Mouse (Mus musculus): ENCODE measurements around the gene Tifab.

DNA sequence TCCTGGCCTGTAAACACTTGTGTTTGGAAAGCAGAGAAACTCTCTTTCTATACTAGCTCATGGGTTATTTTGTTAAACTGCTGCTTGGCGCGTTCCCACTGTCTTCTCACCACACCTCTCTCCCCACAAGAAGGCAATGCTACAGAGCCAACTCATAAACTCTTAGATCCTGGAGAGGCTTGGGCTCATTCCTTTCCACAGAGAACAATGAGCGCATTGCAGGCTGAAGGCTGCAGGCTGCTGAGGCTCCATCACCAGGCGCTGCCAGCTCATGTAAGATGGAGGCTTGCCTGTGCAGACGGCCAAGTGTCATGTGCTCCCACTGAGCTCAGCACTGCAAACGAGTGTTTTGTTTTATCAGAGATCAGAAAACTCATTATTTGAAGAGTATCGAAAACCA is 23.0 kb downstream of the Tifab start:
- no peak for TF ChIP-seq CEBPB (IDR thresholded peaks at IDR 0.05; ENCODE audit: insufficient read depth, poor library complexity, severe bottlenecking)
- TF ChIP-seq E2F4 (IDR thresholded peaks at IDR 0.05; ENCODE audit: insufficient read depth) = no peak
- TF ChIP-seq MYOG (IDR thresholded peaks at IDR 0.05; ENCODE audit: control insufficient read depth in 1 of 3, insufficient read depth in 1 of 3, insufficient read length in 2 of 3, low read depth in 2 of 3) = no peak
- TF ChIP-seq POLR2A (IDR thresholded peaks at IDR 0.05; ENCODE audit: insufficient read length, low read depth) = no peak

Measured in myocyte (in vitro differentiated cells).